Mouse (Mus musculus) E14TG2a.4 (cell line): ENCODE results near the gene Dnah10.

Experiments used
- CTCF ChIP-seq: conservative IDR thresholded peaks from 2 replicates; pipeline ENCODE4 v1.5.1; 2014; ENCODE audit warnings: low read length
- NANOG ChIP-seq: IDR thresholded peaks from 2 replicates; pipeline ENCODE4 v1.6.1; 2014; ENCODE audit warnings: borderline replicate concordance, low read length, mixed read lengths
- POU5F1 ChIP-seq: IDR thresholded peaks from 2 replicates; pipeline ENCODE4 v1.6.1; 2014; ENCODE audit warnings: low read length, borderline replicate concordance

- TF ChIP-seq CTCF (no peak), POU5F1 (no peak), NANOG (no peak)
These were observed 87.6 kb downstream of the Dnah10 start for GRCm38 (mm10) chr5:124812466-124812865.
